Mouse (Mus musculus): ENCODE measurements around the gene Colgalt2.

Colgalt2 gene

GRCm38 (mm10) chr1:152534531-152534930 lies 134.9 kb downstream of the Colgalt2 start:
- no peak for DNase-seq (ENCODE audit: low read depth, low spot score)

- DNase-seq (ENCODE audit: low read depth, low spot score), result no peak
These were observed 136.9 kb downstream of the Colgalt2 start for GRCm38 (mm10) chr1:152536416-152537018.

- no peak for DNase-seq (ENCODE audit: low read depth, low spot score)
These were observed 137.6 kb downstream of the Colgalt2 start for GRCm38 (mm10) chr1:152537186-152537585.

- no peak for DNase-seq (ENCODE audit: low read depth, low spot score)
These were observed 139.2 kb downstream of the Colgalt2 start for GRCm38 (mm10) chr1:152538817-152539216.

GRCm38 (mm10) chr1:152540304-152540887 lies 140.8 kb downstream of the Colgalt2 start:
- no peak for DNase-seq (ENCODE audit: low read depth, low spot score)

GRCm38 (mm10) chr1:152542747-152543378 lies 143.2 kb downstream of the Colgalt2 start:
- DNase-seq (ENCODE audit: low read depth, low spot score), result no peak

GRCm38 (mm10) chr1:152543449-152544159 lies 144.0 kb downstream of the Colgalt2 start:
- DNase-seq (ENCODE audit: low read depth, low spot score), result no peak

GRCm38 (mm10) chr1:152549061-152549738 lies 149.6 kb downstream of the Colgalt2 start:
- no peak for DNase-seq (ENCODE audit: low read depth, low spot score)

- DNase-seq (ENCODE audit: low read depth, low spot score), result no peak
These were observed 150.9 kb downstream of the Colgalt2 start for GRCm38 (mm10) chr1:152550544-152550943.

GRCm38 (mm10) chr1:152550973-152551372 lies 151.3 kb downstream of the Colgalt2 start:
- no peak for DNase-seq (ENCODE audit: low read depth, low spot score)

- DNase-seq (ENCODE audit: low read depth, low spot score), result no peak
These were observed 154.4 kb downstream of the Colgalt2 start for GRCm38 (mm10) chr1:152553912-152554547.

- no peak for DNase-seq (ENCODE audit: low read depth, low spot score)
These were observed 156.4 kb downstream of the Colgalt2 start for GRCm38 (mm10) chr1:152555944-152556573.

- no peak for DNase-seq (ENCODE audit: low read depth, low spot score)
These were observed 157.1 kb downstream of the Colgalt2 start for GRCm38 (mm10) chr1:152556576-152557281.
